Mouse (Mus musculus): ENCODE data around the gene Pdlim4.
"Not testable (repeated sequence)": the region's sequence is repeated elsewhere in the genome, so short reads cannot be mapped to it uniquely, and the experiment has no call there.

Pdlim4 gene

DNA sequence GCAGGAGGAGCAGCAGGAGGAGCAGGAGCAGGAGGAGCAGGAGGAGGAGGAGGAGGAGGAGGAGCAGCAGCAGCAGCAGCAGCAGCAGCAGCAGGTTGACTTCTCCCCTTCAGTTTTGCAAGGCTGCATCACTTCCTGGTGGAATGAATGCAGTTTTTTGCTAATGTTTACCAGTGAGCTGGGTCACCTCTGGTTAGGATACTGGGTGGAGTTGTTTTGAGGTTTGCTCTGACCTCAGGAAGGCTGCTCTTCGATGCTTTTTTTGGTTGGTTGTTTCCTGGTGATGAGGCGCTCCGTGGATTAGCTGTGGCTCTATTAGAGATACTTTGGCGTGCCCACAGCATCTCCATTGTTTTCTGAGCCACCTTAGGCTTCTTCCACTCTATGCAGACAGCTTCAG lies 51.2 kb downstream of the Pdlim4 start:
- DNase-seq (ENCODE audit: low spot score): no peak

DNA sequence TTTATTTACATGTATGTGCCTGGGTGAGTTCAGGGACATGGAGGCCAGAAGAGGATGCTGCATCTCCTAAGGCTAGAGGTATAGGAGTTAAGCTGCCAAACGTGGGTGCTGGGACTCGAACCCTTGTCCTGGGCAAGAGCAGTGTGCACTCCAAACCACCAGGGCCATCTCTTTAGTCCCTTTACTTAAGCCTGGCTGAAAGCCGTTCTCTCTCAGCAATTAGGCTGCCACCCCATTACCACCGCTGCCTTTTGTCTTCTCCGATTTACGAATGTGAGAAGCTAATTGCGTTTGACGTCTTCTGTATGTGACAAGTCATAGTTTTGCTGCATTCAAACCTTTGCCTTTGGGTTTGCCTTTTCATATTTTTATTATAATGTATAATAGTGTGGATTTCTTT lies 52.8 kb downstream of the Pdlim4 start:
- no peak for DNase-seq (ENCODE audit: low spot score)

DNA sequence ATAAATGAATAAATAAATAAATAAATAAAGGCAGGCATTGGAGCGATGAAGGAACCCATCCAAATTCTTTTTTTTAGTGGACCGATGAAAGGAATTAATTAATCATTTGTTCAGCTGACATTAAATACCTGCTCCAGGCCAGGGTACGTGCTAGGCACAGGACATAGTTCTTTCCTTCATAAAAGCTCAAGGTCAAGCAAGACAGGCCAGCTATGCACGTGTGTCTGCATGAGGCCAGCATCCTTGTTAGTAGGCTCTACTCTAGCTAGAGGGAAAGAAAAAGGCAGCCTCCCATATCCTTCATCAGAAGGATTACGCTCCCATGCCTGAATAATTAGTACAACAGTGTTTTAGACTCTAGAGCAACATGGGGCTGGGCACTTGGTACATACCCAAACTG lies 55.9 kb downstream of the Pdlim4 start:
- DNase-seq (ENCODE audit: low spot score): no peak

GRCm38 (mm10) chr11:54011255-54011654 lies 57.6 kb downstream of the Pdlim4 start:
- DNase-seq (ENCODE audit: low spot score): no peak

DNA sequence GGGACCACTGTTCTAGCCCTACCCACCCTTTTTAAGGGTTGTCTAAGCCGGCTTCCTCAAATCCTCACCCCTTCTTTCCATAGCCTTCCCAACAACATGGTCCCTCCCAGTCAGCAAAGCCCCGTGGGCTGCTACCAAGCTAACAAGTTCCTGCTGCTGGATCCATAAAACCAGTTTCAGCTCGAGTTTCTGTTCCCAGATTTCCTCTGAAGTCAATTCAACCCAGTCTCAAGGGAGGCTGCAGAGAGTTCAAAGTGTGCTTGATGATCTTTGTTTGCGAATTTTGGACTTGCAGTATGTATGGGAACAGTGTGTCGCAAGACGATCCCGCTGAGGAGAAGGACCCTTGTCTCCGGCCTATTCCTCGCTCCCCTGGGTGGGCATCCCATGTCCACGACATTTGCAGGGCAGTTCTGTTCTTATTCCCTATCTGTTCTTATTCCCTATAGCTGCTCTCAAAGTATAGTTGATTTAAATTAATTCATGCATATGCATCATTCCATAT lies 60.3 kb downstream of the Pdlim4 start:
- no peak for DNase-seq (ENCODE audit: low spot score)

- no peak for DNase-seq (ENCODE audit: low spot score)
These were observed 61.1 kb downstream of the Pdlim4 start for GRCm38 (mm10) chr11:54007717-54008116.

DNA sequence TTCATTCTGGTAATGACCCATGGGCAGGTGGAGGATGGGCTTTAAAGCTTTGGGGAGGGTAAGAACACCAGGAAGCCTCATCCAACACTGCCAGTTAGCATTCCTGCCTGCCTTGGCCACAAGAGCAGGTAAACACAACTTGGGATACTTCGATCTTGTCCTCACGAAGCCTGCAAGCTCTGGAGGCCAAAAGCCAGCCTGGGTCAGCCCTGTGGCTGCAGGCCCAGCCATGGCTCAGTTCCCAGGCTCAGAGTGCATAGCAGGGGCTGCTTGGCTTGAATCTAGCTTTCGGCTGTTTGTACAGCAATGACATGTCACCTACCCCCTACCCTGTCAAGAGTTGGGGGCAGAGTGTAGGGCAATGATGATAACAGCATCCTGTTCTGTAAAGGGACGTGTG lies 61.9 kb downstream of the Pdlim4 start:
- no peak for DNase-seq (ENCODE audit: low spot score)

- DNase-seq (ENCODE audit: low spot score): not testable (repeated sequence)
These were observed 62.5 kb downstream of the Pdlim4 start for GRCm38 (mm10) chr11:54006362-54006761.

All from testis, postnatal 10 days (tissue).